Mouse (Mus musculus) cerebellum, adult 2 months (tissue): ENCODE results near the gene Cdiptos.

Source experiments
- CTCF ChIP-seq: fragments of 200-500 bp; IDR thresholded peaks from 2 replicates; pipeline ENCODE4 v1.5.1; 2011; ENCODE audit warnings: low read depth, mild to moderate bottlenecking, control low read depth, low read length, moderate library complexity, borderline replicate concordance; ENCODE audit not compliant: insufficient read depth
- POLR2A ChIP-seq: fragments of 200-500 bp; IDR thresholded peaks from 2 replicates; pipeline ENCODE4 v1.6.1; 2011; ENCODE audit warnings: low read length, control low read depth, borderline replicate concordance; ENCODE audit not compliant: insufficient read depth

GRCm38 (mm10) chr7:126988816-126989215 lies 12.9 kb upstream of the Cdiptos start:
- TF ChIP-seq CTCF (no peak), POLR2A (no peak)
